Mouse (Mus musculus): Measurements from ENCODE around the gene H2-Aa.

DNA sequence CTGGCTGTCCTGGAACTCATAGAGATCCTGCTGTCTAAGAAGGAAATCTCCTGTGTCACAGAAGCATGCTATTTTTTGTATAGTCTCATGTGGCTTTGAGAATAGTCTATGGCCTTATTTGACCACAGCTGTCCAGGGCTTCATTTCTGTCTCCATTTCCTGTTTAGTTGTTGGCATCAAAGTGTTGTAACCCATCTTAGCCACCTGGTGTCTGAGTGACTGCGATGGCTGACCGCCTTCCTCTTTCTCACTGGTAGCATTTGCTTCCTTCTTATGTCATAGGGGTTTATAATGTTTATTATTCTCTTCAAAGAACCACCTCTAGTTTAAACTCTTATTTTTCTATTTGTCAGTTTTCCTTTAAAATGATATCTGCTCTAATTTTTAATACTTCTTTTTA, 38.9 kb downstream of the H2-Aa start:
- no peak for TF ChIP-seq CTCF (IDR thresholded peaks at IDR 0.05; ENCODE audit: borderline replicate concordance, insufficient read depth, low read depth, low read length)
- no peak for TF ChIP-seq POLR2A (IDR thresholded peaks at IDR 0.05; ENCODE audit: borderline replicate concordance, insufficient read depth, low read length)

Data from cerebellum, adult 2 months (tissue).